Mouse (Mus musculus): ENCODE data around the gene Prdm1. TPM values are rescaled to one million over a fixed set of nuclear protein-coding genes. Genes with fewer than 3 reads are reported as not detected.
A peak's percentile ranks its signal among the peaks of the same experiment; 100 is the strongest.

The Prdm1 gene
- total RNA-seq, 2 experiments from 2014 or later: 1.0 to 1.3 TPM

DNA sequence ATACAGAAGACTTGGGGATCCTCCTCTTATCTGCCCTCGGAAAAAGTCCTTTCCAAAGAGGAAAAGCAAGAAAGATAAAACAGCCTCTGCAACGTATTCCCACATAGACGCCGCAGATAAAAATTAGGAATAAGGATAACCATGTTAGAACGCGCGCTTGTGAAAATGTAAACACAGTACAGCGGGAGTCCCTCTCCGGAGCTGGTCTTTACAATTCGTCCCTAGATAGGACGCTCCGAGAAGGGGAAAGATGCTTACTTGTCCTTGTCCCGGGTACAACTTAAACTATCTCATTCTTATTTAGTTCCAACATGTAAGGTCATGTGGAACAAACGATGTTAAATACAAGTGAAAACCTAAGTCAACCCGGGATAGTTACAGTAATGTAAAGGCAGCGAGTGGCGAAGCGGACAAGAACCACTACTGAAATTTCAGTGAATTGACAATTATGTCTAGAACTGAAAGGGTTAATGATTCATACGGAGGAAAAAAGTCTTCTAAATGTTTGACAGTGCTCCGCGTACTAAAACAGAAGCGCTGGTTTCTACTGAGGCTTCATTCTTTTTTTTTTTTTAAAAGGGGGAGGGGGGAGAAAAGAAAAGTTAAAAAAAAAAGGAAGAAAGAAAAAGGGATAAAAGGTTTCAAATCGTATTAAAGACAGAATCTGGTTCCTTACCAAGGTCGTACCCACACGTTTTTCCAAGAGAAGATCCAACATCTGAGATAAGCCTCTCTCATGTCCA is 70.3 kb downstream of the Prdm1 start:
- DNase-seq (ENCODE audit: low spot score in 2 of 2): no peak

DNA sequence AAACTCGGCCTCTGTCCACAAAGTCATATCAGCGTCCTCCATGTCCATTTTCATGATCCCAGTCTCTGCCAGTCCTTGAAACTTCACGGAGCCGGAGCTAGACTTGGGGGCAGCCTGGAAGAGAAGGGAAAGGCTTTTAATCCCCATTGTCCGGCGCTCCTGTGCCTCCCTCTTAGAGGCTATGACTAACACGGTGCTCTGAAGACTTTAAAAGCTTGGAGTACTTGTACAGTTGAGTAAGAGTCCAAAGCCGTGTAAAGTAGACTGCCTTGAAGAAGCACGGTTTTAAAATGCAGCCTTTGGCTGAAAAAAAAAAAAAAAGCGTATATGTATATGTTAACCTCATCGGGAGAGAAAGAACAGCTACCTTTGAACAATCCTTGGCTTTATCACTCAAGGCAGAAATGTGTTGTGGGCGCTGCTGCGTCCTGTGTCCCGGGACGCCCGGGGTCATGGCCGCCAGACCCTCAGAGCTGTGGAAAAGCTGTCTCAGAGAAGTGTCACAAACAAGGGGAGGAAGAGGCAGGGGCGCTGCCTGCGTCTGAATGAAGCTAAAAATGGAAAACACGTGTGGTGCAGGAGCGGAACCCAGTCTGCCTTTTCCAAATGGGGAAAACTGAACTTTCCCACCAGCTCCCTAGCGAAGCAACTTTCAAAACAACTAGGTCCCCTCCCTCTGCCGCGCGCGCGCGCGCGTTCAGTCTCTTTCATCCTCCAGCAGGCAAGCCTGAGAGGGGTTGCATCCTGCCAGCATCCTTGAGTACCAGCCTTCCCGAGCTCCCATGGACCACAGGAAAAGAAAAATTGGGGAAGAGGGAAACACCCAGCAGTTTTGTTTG is 71.3 kb downstream of the Prdm1 start:
- no peak for DNase-seq (ENCODE audit: low spot score in 2 of 2)

DNA sequence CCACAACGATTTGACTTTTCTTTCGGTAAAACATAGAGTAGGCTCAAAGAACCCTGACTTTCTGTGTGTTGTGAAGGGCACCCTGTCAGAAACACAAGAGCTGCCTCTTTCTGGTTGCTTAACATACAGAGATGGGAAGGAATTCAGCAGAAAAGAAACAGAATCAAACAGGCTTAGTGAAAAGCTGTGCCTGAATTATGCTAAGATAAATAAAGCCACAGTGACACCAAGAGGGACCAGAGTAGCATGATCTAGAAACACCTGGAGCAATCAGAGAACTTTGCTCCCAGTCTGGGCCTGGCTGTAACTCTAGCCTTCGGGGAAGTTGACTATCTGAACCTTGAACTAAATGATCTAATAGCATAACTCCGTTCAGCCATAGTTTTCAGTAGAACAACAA is 73.5 kb downstream of the Prdm1 start:
- no peak for DNase-seq (ENCODE audit: low spot score in 2 of 2)

DNA sequence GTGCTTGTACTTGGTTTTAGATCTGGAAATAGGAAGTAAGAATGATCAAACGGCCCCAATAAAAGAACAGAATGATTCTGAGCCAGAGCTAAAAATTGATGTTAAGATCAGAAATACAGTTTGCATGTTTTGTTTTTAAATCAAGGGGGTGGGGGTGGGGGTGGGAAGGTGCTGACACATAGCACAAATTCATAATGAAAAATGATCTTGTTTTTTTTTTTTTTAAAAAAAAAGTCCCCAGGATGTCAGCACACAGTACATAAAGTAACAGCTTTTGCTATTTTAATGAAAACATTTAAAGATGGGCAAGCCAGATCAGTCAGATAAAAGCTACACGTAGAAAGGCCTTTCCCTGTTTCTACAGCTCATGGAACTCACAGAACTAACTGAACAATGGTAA is 74.2 kb downstream of the Prdm1 start:
- no peak for DNase-seq (ENCODE audit: low spot score in 2 of 2)

DNA sequence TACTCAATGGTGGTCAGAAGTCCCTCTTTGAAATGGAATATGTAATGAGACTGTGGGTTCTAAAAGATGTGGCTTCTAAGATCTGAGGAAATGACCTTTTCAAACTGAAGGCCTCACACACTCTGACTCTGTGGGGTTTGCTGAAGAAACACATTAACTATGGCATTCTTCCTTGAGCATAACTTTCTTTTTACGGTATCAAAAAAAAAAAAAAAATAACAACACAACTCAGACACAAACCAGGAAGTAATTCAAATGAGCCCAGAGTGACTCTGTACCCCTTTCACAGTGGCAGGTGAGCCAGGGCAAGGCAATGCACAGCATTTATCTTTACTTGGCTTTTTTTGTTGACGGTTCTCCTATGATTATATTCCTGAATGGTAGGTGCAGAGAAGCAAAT is 77.5 kb downstream of the Prdm1 start:
- no peak for DNase-seq (ENCODE audit: low spot score in 2 of 2)

DNA sequence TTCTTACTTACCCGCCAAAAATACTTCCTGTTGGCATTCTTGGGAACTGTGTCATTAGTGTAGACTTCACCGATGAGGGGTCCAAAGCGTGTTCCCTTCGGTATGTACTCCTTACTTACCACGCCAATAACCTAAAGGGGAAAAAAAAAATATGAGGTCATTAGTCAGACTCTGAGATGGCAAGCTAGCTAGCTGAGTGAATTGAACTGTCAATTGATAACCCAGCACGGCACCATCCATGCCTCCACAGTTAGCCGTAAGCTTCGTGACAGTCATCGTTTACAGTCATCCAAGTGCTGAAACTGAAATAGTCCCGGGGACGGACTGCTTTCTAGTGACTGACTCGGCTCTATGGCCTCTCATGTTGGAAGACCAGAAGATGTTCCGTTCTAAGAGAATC is 78.2 kb downstream of the Prdm1 start:
- DNase-seq (ENCODE audit: low spot score in 2 of 2): no peak

DNA sequence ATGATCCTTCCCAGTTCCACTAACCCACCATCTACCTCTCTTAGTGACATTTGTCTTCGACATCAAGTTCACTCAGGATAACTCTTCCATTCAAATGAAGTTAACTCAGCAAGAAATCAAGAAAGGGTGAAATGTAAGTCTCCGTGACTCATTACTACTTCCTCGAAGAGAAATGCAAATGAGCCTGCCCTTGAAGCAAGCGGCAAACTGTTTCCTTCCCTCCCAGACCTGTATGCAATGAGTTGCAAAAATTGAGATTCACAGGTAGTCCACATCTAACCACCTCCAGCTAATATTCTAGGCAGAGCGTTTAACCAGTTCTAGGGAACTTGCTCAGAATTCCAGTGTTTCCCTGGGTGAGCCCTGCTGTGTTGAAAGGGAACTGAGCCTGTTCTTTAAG is 78.6 kb downstream of the Prdm1 start:
- DNase-seq (ENCODE audit: low spot score in 2 of 2): no peak

DNA sequence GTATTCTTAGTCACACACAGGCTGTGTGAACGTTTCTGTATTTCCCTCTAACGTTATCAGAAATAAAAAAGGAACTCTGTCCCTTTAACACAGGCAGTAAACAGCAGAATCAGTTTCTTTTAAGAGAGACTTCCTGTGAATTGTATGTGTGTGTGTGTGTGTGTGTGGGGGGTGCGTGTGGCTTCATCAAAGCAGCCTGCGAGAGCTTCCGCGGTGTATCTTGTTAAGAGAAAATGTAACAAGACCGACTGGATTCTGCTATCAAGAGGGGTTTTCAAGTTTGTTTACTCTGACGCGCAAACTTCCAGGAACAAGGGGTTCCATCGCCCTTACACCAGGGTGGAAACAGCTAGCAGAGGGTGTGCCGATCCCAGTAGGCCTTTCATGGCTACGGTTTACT is 80.1 kb downstream of the Prdm1 start:
- DNase-seq (ENCODE audit: low spot score in 2 of 2): no peak

DNA sequence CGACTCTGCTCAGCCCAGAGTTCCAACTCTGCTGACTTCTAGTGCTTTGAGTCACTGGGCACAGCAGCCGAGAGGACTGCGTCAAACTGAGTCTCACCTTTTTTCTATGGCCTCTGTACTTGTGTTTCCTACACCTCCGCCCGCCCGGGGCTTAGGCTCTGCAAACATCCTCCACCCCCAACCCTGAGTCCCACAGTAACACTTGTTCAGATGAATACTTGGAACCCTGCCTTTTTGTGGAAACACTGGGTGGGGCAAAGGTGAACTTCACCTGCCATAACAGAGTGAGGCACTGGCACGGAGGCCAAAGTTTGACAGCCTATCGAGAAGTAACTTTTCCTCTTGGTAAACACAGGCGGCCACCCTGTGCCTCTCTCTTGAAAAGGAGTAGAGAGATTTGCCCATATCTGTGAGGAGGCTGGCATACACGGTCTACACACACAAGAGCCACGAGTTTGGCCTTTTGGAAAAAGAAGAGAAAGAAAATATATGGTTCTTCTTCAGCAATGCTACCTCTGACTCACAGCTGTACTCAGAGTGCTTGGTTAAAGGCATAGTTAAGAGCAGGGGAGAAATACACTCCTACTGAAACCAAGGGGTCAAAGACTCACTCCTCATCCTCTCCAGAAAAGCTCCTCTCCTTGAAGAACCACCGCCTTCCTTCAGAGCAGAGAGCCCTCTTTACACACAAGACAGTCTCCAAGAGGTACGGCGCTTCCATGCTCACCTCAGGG is 80.7 kb downstream of the Prdm1 start:
- no peak for DNase-seq (ENCODE audit: low spot score in 2 of 2)

DNA sequence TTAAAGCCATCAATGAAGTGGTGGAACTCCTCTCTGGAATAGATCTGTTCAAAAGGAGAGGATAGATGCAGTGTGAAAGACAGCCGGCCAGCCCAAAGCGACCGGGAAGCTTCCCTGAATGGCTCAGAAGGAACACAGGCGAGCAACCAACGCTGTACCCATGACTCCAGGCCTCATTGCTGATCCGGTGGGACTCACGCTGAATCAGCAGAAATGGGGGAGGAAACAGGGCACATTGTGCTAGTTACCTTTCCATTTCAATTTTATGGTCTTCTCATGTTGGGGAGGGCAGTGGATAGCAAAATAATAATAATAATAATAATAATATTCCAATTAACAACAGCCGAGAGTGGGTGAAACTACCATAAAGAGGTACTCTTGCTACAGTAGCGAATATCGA is 81.3 kb downstream of the Prdm1 start:
- DNase-seq (ENCODE audit: low spot score in 2 of 2): no peak

DNA sequence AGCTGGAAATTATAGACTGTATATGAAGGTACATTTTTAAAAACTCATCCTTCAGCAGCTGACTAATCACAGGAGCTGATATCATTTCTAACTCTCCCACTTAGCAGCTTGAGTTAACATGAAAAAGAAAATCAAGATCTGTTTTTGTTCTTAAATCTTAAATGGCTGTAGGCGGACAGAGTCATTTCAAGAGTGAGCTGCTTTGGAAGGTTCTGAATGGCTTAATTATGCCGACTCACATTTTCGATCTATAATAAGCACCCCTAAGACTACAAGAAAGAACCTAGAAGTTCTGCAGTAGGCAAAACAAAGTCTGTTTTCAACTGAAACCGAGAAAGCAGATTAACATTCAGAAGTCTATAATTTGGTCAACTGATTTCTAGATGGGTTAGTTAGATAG is 83.9 kb downstream of the Prdm1 start:
- no peak for DNase-seq (ENCODE audit: low spot score in 2 of 2)

DNA sequence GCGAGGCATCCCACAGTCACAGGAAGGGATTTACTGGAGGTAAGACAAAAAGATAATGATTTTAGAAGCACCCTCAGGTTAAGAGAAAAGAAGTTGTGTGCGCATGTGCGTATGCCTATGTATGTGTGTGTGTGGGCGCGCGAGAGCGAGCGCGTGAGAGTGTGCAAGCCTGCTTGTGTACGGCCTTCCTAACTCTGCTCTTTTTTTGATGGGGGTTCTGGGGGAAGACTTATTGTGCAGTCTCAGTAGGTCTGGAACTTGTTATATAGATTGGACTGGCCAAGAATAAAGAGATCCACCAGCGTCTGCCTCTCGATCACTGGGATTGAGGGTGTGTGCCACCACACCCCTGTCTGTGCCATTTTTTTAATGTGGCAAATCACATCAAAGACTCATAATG is 84.6 kb downstream of the Prdm1 start:
- DNase-seq (ENCODE audit: low spot score in 2 of 2): no peak

DNA sequence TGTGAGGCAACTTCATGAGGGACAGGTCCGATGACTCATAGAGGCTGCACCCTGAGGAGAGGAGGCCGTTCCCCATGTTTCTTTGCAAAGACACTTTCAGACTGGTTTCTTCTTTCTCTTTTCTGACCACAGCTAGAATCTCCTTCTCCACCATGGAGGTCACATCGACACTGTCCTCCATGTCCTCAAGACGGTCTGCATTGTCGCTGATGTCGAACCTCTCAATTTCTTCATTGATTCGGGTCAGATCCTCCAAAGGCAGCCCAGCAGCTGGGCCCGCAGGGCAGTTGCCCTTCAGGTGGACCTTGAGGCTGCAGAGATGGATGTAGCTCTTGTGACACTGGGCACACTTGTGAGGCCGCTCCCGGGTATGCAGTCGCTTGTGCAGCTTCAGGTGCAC is 88.6 kb downstream of the Prdm1 start:
- DNase-seq (ENCODE audit: low spot score in 2 of 2): no peak

DNA sequence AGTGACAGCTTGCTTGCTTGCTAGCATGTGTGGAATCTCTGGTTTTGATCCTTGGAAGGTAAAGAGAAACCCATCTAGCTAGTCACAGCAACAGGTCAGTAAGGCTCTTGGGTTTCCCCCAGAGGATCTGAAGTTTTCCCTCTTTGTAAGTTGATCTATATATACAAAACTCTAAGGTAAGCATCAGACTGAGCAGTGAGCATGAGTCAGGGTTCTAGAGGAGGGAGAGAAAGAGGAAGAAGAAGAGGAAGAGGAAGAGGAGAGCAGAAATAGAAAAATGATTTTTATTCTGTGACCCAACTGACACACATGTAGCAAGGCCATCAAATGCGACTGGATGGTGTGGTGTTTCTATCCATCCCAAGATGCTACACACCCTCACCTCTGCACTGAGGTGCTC is 90.7 kb downstream of the Prdm1 start:
- DNase-seq (ENCODE audit: low spot score in 2 of 2): no peak

DNA sequence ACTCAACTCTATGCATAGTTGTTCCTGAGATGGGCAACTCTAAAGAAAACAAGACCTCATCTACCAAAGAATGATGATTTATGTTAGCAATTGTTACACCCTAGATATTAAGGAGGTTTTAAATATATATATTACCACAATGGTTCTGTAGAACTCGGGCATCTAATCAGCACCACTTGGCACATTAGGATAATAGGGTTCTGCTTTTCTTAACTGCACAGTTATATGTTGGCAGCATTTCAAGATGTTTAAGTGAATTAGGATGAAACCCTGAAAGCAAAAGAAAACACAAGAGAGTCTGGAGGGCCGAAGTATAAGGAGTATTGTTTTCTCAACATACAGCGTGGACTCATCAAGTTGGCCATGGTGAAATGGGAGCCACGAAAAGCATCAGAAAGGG is 92.3 kb downstream of the Prdm1 start:
- no peak for DNase-seq (ENCODE audit: low spot score in 2 of 2)

DNA sequence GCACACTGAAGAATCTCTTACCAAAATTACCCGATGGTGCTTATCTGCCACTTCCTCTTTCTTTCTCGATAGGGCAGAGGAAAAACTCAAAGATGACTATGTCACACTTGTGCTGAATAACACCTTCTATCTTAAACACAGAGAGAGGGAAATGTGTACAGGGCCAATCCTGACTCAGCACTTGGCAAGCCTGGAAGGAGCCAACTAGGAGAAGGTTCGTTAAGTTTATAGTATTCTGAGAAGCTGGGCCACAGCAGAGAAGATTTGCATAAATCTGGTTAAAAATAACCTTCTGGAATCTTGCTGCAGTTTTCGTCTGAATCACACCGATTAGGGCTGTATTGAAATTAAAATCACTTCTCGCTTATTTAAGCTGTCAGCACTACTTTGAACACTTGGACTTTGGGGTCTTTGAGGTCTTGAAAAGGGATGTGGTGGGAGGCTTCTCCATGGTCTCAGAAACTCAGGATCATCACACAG is 93.6 kb downstream of the Prdm1 start:
- DNase-seq (ENCODE audit: low spot score in 2 of 2): peak; percentile 67 to 68

DNA sequence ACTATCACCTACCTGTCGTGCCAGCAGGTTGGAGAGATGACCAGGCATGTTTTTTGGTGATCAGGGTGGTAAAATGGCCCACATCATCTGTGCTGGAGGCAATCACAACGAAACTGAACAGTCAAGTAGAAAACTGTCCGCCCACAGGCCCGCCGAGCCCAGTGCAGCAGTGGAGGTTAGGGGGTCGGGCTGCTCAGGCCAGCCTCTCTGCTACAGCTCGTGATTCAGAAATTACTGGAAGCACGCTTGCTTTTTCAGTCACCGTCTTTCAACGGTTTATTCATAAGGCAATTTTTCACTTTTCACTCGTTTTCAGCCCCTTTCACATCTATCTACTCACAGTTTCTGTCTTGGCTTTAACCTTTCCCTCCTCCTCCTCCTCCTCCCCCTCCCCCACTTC is 96.1 kb downstream of the Prdm1 start:
- no peak for DNase-seq (ENCODE audit: low spot score in 2 of 2)

DNA sequence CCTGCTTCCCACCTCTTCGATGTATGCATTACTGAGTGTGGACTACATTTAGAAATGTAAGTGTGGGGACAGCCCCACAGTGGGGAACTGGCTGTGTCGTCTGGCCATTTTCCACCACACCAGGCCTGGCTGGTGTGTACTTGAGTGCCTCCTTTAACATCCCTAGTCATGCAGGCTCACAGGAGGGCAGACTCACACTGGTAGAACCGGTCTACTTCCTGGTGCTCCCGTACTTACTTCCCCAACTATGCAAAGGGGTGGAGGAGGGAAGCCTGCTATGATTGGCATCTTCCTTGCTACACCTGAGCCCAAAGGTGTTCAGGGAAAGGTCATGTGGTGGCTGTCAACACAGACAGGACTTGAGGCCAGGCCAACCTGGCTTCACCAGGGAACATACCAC is 96.6 kb downstream of the Prdm1 start:
- no peak for DNase-seq (ENCODE audit: low spot score in 2 of 2)

DNA sequence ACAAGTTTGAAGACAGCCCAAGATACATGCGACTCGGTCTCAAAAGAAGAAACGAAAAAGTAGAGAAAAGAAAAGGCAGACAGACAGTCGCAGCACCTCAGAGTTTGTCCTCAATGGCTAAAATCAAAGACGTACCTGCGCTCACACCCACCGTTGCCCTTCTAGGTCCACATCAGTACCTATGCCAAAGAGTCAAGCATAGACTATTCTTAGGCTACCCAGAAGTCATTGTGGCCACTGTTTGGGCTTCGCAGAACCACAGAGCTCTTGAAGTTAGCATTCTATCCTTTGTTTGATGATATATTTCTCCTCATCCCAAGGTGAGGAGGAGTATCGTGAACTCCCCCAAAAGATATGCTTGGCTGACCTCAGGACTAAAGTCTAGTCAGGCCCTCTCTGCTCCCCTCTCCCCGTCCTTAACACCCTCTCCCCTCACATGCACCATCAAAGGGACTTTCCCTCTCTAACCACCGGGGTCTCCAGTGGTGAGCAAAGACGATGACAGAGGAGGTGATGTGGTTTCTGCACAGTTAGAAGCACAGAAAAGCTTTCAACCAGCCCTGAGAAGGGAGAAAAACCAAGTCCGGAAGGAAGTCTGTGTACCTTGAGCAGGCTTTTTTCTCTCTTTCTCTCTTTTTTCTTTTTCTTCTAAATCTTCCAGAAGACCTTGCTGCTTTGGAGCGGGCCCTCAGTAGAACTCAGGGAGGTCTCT is 99.0 kb downstream of the Prdm1 start:
- DNase-seq (ENCODE audit: low spot score in 2 of 2): no peak

DNA sequence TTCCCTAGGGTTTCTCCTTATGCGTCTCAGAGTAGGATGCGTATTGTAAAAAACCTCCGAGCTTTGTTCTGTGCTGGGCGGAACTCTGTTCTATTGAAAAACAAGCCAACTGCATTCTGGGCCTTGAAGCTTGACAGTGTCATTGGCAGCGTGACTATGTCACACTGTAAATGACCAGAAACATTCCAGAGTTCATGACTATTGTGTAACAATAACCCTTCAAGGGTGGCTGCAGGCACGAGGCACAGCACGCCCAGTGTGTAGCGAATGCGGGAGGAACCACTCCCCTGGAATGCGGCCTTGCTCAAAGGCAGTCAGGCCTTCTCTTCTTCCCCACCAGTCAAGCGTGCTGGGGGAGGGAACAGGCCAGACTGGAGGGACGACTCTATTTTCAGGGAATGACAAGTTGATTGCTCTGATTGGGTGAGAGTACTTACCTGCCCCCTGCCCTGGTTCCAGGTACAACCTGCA is 100.4 kb downstream of the Prdm1 start:
- DNase-seq (ENCODE audit: low spot score in 2 of 2): no peak

DNA sequence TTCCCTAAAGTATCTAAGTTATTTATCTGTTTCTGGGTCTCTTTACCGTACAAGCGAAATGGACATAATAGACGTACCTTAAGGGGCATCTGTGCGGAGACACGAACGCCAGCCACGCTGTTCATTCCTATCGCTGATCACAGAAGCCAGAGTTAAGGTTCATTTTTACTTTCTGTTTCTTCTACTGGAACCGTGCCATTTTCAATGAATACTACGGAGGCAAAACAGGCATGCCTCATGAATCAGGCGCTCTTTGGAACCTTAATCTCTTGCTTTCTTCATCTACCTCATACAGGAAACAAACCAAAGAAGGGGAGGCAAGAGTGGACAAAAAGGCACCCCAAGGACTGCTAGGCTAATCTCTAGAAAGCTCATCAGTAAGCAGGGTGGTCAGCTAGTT is 100.9 kb downstream of the Prdm1 start:
- no peak for DNase-seq (ENCODE audit: low spot score in 2 of 2)
